Mouse (Mus musculus): ENCODE measurements at regions not wholly inside any gene's neighbourhood (a gene's known extent, or its start where the extent isn't known, plus 50 kb on each side); places are given as distances from the start of the nearest gene placed in this dataset.

DNA sequence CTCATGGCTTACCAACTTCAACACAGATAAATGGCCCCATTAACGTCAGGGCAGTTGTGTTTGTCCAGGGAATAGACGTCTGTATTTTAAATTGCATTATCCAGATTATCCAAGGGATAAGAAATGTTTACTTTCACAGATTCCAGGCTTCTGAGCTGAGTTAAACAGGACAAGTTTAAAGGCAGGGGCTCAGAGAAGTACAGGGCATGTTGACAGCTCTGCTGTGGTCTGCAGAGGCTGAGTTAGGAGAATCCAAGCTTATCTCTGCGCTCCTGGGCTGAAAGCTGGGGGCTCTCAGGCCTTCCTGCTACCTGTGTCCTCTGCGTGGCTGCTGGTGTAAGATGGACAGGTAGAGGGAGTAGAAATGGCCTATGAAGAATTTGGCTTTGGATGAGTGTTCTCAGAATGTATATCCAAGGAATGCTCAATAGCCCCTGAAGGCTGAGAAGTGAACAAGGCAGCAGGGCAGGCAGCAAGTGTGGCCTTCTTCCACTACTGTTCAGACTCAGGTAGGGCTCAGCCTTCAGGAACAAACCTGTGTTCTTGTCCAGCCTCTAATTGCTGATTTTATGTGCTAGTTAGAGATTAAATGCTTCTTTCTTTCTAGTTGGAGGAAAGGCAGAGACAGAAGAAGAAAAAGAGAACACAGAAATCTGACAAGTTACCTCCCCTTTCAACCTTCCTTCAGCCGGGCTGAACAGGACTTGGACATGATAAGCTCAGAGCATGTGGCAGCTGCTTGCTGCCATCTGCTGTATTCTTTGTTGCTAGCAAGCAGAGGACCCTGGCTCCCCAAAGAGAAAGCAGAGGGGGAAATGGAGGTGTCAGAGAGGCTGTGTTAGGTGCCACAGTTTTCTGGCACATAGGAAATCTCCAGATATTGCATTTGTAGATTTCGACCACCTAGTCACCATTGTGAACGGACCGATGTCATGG, 77.9 kb upstream of the Grem2 start:
- DNase-seq: peak; percentile 8

DNA sequence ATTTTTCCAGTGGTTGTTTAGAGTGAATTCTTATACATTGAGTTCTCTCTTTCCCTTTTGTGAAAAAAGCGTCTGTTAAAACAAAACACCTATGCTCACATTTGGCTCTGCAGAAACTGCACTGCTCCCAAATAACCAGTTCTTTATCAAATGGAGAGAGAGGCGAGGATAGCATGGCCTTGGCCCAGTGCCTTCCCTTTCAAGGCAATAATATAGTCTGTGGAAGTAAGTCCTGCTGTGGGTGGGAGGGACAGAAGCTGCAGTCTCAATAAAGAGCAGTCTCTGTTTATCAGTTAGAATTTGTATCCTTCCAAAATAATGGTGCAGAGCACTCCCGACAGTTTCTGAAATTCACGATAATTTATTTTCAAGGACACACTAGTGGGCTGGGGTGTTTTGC, 70.9 kb upstream of the Grem2 start:
- peak; percentile 30 for DNase-seq

DNA sequence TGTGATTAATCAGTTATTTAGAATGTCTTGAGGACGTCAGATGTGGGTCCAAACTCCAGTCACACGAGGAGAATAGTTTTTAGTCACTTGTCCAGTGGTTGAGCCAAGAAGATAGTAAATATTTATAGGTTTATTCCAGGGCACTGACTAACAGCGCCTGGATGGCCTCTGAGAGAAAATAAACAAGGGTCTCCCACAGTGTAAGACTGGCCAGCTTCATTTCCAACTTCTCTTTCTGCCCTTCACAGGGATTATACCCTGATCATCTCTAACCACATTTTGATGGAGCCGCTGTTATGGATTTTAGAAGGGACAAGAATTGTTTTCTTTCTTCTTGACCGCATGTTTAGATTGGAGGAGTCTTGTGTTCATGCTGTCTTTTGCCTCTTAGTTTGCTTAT, 67.0 kb upstream of the Grem2 start:
- DNase-seq: no peak

DNA sequence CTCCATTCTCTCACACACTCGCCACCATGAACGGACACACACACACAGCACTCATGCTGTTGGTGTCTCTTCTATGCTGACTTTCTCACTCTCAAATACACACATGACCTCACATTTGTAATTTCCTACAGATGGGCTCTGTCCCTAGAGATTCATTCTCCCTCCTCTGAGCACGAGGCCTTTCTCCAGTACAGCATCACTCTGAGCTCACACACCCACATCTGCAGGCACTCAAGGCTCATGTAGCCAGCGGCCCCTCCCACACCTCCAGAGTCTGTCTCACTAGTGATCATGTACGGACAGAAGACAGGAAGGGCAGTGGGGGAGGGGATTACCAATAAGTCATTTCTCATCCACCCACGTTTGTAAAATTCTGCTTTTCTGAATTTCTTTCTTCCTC, 50.3 kb upstream of the Grem2 start:
- no peak for DNase-seq
